Mouse (Mus musculus) frontal cortex, adult (tissue): ENCODE measurements around the gene Tex38.

Source experiments
- ATAC-seq: cut with Nextera tagmentation; 2 replicates; pipeline ENCODE4 v1.9.2; 2017; ENCODE audit warnings: mild to moderate bottlenecking, moderate library complexity, mixed read lengths; ENCODE audit not compliant: low TSS enrichment

Tex38 gene

GRCm38 (mm10) chr4:115780918-115781317 lies at the start of gene Tex38:
Gene Tex38, minus strand, starts transcription at chr4:115781018.
- no peak for ATAC-seq

- no peak for ATAC-seq
Observed at GRCm38 (mm10) chr4:115830491-115830890, 49.7 kb upstream of the Tex38 start.

- no peak for ATAC-seq
Observed at GRCm38 (mm10) chr4:115828572-115828902, 47.7 kb upstream of the Tex38 start.

- peak; percentile 79 for ATAC-seq
Observed at GRCm38 (mm10) chr4:115827888-115828571, 47.2 kb upstream of the Tex38 start, which contains the start of gene Mob3c. Gene Mob3c, plus strand, starts transcription at chr4:115828092.

- no peak for ATAC-seq
Observed at GRCm38 (mm10) chr4:115827535-115827887, 46.7 kb upstream of the Tex38 start.

GRCm38 (mm10) chr4:115827066-115827465 lies 46.2 kb upstream of the Tex38 start:
- ATAC-seq, result no peak

GRCm38 (mm10) chr4:115825271-115825670 lies 44.5 kb upstream of the Tex38 start:
- no peak for ATAC-seq

- peak; percentile 11; the same call in 1 of the 2 replicates for ATAC-seq
Observed at GRCm38 (mm10) chr4:115824178-115824577, 43.4 kb upstream of the Tex38 start.

GRCm38 (mm10) chr4:115821928-115822327 lies 41.1 kb upstream of the Tex38 start:
- ATAC-seq, result no peak

GRCm38 (mm10) chr4:115821431-115821830 lies 40.6 kb upstream of the Tex38 start:
- no peak for ATAC-seq

- no peak for ATAC-seq
Observed at GRCm38 (mm10) chr4:115820944-115821343, 40.1 kb upstream of the Tex38 start.

GRCm38 (mm10) chr4:115820199-115820598 lies 39.4 kb upstream of the Tex38 start:
- ATAC-seq, result no peak

GRCm38 (mm10) chr4:115815606-115816005 lies 34.8 kb upstream of the Tex38 start:
- ATAC-seq, result no peak

GRCm38 (mm10) chr4:115812326-115812725 lies 31.5 kb upstream of the Tex38 start:
- no peak for ATAC-seq

GRCm38 (mm10) chr4:115799981-115800380 lies 19.2 kb upstream of the Tex38 start:
- no peak for ATAC-seq

- no peak for ATAC-seq
Observed at GRCm38 (mm10) chr4:115795360-115795759, 14.5 kb upstream of the Tex38 start.

GRCm38 (mm10) chr4:115790864-115791263 lies 10.0 kb upstream of the Tex38 start:
- peak; percentile 67 for ATAC-seq

GRCm38 (mm10) chr4:115785511-115786034 lies 4.8 kb upstream of the Tex38 start:
- ATAC-seq, result no peak

GRCm38 (mm10) chr4:115784769-115785510 lies 4.1 kb upstream of the Tex38 start, which contains the start of gene Atpaf1:
Gene Atpaf1, plus strand, starts transcription at chr4:115784812.
- ATAC-seq, result peak; percentile 85

GRCm38 (mm10) chr4:115782026-115782805 lies 1.4 kb upstream of the Tex38 start:
- ATAC-seq, result no peak

- peak; percentile 36; the same call in 1 of the 2 replicates for ATAC-seq
Observed at GRCm38 (mm10) chr4:115780269-115780668, 549 bp downstream of the Tex38 start.

GRCm38 (mm10) chr4:115777627-115778026 lies 3.2 kb downstream of the Tex38 start:
- no peak for ATAC-seq
